Mouse (Mus musculus): ENCODE data around the gene Smarcal1.

GRCm38 (mm10) chr1:72585971-72586875 lies 3.2 kb downstream of the Smarcal1 start:
- no peak for TF ChIP-seq CTCF (IDR thresholded peaks at IDR 0.05; ENCODE audit: insufficient read depth, low read length)
- TF ChIP-seq POLR2A (IDR thresholded peaks at IDR 0.05; ENCODE audit: borderline replicate concordance, extremely low read depth, low read depth, low read length) = no peak
